Mouse (Mus musculus) c-Kit-positive CD71-positive TER-119-positive erythroid progenitor cells, embryonic 14.5 days (primary cell): ENCODE data around the gene Fars2.

Experiments
- DNase-seq: peaks from one replicate; pipeline ENCODE4 v3.0.0-alpha.2; 2013; ENCODE audit warnings: low spot score

The Fars2 gene

GRCm38 (mm10) chr13:36218347-36218746 lies 101.1 kb downstream of the Fars2 start:
- no peak for DNase-seq

GRCm38 (mm10) chr13:36219506-36219905 lies 102.3 kb downstream of the Fars2 start:
- DNase-seq: no peak

GRCm38 (mm10) chr13:36221897-36222296 lies 104.7 kb downstream of the Fars2 start:
- DNase-seq: no peak

GRCm38 (mm10) chr13:36222721-36223120 lies 105.5 kb downstream of the Fars2 start:
- DNase-seq: no peak

- DNase-seq: no peak
Observed at GRCm38 (mm10) chr13:36224431-36224830, 107.2 kb downstream of the Fars2 start.

- DNase-seq: no peak
Observed at GRCm38 (mm10) chr13:36242261-36242660, 125.0 kb downstream of the Fars2 start.

GRCm38 (mm10) chr13:36253936-36254335 lies 136.7 kb downstream of the Fars2 start:
- DNase-seq: no peak

GRCm38 (mm10) chr13:36257213-36257612 lies 140.0 kb downstream of the Fars2 start:
- no peak for DNase-seq

- DNase-seq: peak; percentile 4
Observed at GRCm38 (mm10) chr13:36259754-36260153, 142.5 kb downstream of the Fars2 start.

- DNase-seq: no peak
Observed at GRCm38 (mm10) chr13:36261299-36261698, 144.1 kb downstream of the Fars2 start.

- no peak for DNase-seq
Observed at GRCm38 (mm10) chr13:36263240-36264095, 146.3 kb downstream of the Fars2 start.

GRCm38 (mm10) chr13:36264391-36264790 lies 147.2 kb downstream of the Fars2 start:
- DNase-seq: no peak

GRCm38 (mm10) chr13:36265342-36265744 lies 148.1 kb downstream of the Fars2 start:
- DNase-seq: no peak

GRCm38 (mm10) chr13:36267399-36267798 lies 150.2 kb downstream of the Fars2 start:
- DNase-seq: no peak

GRCm38 (mm10) chr13:36270867-36271266 lies 153.7 kb downstream of the Fars2 start:
- no peak for DNase-seq

GRCm38 (mm10) chr13:36273497-36273896 lies 156.3 kb downstream of the Fars2 start:
- DNase-seq: no peak

- no peak for DNase-seq
Observed at GRCm38 (mm10) chr13:36276194-36276593, 159.0 kb downstream of the Fars2 start.

- peak; percentile 40 for DNase-seq
Observed at GRCm38 (mm10) chr13:36282018-36282417, 164.8 kb downstream of the Fars2 start.

- no peak for DNase-seq
Observed at GRCm38 (mm10) chr13:36282785-36283544, 165.8 kb downstream of the Fars2 start.

GRCm38 (mm10) chr13:36283545-36284067 lies 166.4 kb downstream of the Fars2 start:
- no peak for DNase-seq

- DNase-seq: no peak
Observed at GRCm38 (mm10) chr13:36284097-36284496, 166.9 kb downstream of the Fars2 start.

GRCm38 (mm10) chr13:36285235-36285634 lies 168.0 kb downstream of the Fars2 start:
- no peak for DNase-seq

- DNase-seq: no peak
Observed at GRCm38 (mm10) chr13:36293511-36293910, 176.3 kb downstream of the Fars2 start.
